Mouse (Mus musculus) midbrain, embryonic 11.5 days (tissue): ENCODE measurements around the gene Dact3. TPM values are rescaled to one million over a fixed set of nuclear protein-coding genes. Genes with fewer than 3 reads are reported as not detected.

ENCODE experiments used
- ATAC-seq: fragments of 200-750 bp; cut with Nextera tagmentation; 2 replicates; pipeline ENCODE4 v1.8.0; 2017; ENCODE audit warnings: moderate TSS enrichment, moderate library complexity; ENCODE audit not compliant: low FRiP score
- DNase-seq: peaks from one replicate; pipeline ENCODE4 v3.0.0; 2015; ENCODE audit warnings: low spot score; ENCODE audit errors: missing footprints
- H3K27ac ChIP-seq: fragments of 300-500 bp; sonication (generic); 2 replicates; pipeline ENCODE4 v1.5.1; 2014; ENCODE audit warnings: low read depth, low read length
- H3K27me3 ChIP-seq: fragments of 300-500 bp; sonication (generic); 2 replicates; pipeline ENCODE4 v1.6.1; 2014; ENCODE audit warnings: mild to moderate bottlenecking, low read length, moderate library complexity, mixed read lengths; ENCODE audit not compliant: control insufficient read depth, insufficient read depth
- H3K36me3 ChIP-seq: fragments of 300-500 bp; sonication (generic); 2 replicates; pipeline ENCODE4 v1.6.1; 2014; ENCODE audit warnings: mild to moderate bottlenecking, low read length, moderate library complexity, mixed read lengths; ENCODE audit not compliant: control insufficient read depth, insufficient read depth
- H3K4me1 ChIP-seq: fragments of 300-500 bp; sonication (generic); 2 replicates; pipeline ENCODE4 v1.6.1; 2014; ENCODE audit warnings: low read length; ENCODE audit not compliant: control insufficient read depth, insufficient read depth
- H3K4me2 ChIP-seq: fragments of 300-500 bp; sonication (generic); 2 replicates; pipeline ENCODE4 v1.6.1; 2014; ENCODE audit warnings: mild to moderate bottlenecking, moderate library complexity
- H3K4me3 ChIP-seq: fragments of 300-500 bp; sonication (generic); 2 replicates; pipeline ENCODE4 v1.5.1; 2014; ENCODE audit warnings: low read depth, low read length
- H3K9ac ChIP-seq: fragments of 300-500 bp; sonication (generic); 2 replicates; pipeline ENCODE4 v1.6.1; 2014; ENCODE audit warnings: low read length
- H3K9me3 ChIP-seq: fragments of 300-500 bp; sonication (generic); 2 replicates; pipeline ENCODE4 v1.6.1; 2016; ENCODE audit warnings: low read length; ENCODE audit not compliant: control insufficient read depth
- WGBS: fragments of 180-500 bp; shearing (Covaris S2); extraction: QIAGEN DNeasy Blood & Tissue Kit; methylation state at CpG from one replicate; pipeline ENCODE4 v1.1.7; 2014; 5-methylcytosine and 5-hydroxymethylcytosine counted together
- polyA plus RNA-seq: library from polyadenylated mRNA; unstranded; fragments of >200 nt; fragmentation: Nextera tagmentation; extraction: Ambion mirVana; gene quantifications from 2 replicates; pipeline ENCODE4 v1.2.1, GENCODE M21; 2014

Gene Dact3
- polyA plus RNA-seq, 1 experiment from 2014 or later = 5.3 TPM

DNA sequence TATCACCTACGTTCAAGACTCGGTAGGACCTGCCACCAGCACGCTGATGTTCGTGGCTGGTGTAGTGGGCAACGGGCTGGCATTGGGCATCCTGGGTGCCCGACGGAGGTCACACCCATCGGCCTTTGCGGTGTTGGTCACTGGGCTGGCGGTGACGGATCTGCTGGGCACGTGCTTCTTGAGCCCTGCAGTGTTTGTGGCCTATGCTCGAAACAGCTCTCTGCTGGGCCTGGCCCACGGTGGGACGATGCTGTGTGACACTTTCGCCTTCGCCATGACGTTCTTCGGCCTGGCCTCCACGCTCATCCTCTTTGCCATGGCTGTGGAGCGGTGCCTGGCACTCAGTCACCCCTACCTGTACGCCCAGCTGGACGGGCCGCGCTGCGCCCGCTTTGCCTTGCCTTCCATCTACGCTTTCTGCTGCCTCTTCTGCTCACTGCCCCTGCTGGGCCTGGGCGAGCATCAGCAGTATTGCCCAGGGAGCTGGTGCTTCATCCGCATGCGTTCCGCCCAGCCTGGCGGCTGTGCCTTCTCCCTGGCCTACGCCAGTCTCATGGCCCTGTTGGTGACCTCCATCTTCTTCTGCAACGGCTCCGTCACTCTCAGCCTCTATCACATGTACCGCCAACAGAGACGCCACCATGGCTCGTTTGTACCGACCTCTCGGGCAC lies 31.9 kb downstream of the Dact3 start:
- Histone ChIP-seq H3K27me3 (no peaks in the 10 kb centered on the region), H3K9ac (no peak overlapping the region), H3K9me3 (no peaks in the 10 kb centered on the region), H3K27ac (no peak overlapping the region), H3K4me2 (no peak overlapping the region), H3K4me3 (no peak overlapping the region), H3K4me1 (no peaks in the 10 kb centered on the region; the same call in 1 of the 2 replicates), H3K36me3 (no peaks in the 10 kb centered on the region)
- ATAC-seq (no peak), DNase-seq (no peak)
- 91% methylated on average over 41 of the region's 41 CpGs for WGBS

DNA sequence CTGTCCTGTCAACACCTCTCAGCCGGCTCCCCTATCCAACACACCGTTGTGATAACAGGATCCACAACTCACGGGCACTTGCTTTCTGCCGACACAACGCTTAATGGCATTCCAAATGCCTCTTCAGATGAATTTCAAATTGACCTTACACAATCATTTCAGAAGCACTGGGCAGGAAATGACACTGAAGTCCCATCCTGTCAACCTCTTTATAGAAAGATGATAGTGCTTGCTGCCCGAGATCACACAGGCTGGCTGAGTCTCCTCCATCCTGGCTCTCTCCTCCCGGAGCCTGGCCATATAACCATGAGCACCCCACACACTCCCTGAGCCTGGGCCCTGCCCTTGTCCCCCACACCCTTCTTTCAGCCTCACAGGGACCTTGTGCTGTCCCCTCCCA lies 32.7 kb downstream of the Dact3 start:
- no peak for DNase-seq
- H3K36me3 ChIP-seq = no peaks in the 10 kb centered on the region
- H3K4me1 ChIP-seq = no peaks in the 10 kb centered on the region; the same call in 1 of the 2 replicates
- H3K9me3 ChIP-seq = no peaks in the 10 kb centered on the region
- no peak overlapping the region for H3K4me3 ChIP-seq
- H3K9ac ChIP-seq = no peak overlapping the region
- no peaks in the 10 kb centered on the region for H3K27me3 ChIP-seq
- ATAC-seq = no peak
- WGBS = 91% methylated on average over 7 of the region's 7 CpGs
- H3K4me2 ChIP-seq = no peak overlapping the region
- no peak overlapping the region for H3K27ac ChIP-seq

DNA sequence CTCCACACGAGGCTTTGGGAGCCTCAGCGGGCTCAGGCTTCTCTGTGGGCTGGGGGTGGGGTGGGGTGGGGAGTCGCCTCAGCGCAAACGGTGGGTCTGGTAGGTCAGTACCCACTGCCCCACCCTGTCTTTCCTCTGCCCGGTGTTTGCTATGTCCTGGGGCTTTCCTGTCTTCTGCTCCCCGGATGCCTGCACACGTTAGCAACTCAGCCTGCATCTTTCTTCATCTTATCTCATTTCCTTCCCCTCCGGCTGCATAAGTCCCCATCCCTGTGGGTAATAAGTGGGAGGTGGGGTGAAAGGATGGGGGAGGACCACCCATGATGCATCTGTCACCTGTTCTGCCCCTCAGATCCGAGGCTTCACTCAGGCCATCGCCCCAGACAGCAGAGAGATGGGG lies 33.2 kb downstream of the Dact3 start:
- H3K9ac ChIP-seq = peak overlapping the region; percentile 26; the same call in 1 of the 2 replicates
- DNase-seq (no peak), ATAC-seq (no peak)
- H3K4me3 ChIP-seq = no peak overlapping the region
- no peaks in the 10 kb centered on the region for H3K27me3 ChIP-seq
- H3K4me2 ChIP-seq = no peak overlapping the region
- H3K36me3 ChIP-seq = no peaks in the 10 kb centered on the region
- WGBS = 59% methylated on average over 11 of the region's 11 CpGs
- no peaks in the 10 kb centered on the region; the same call in 1 of the 2 replicates for H3K4me1 ChIP-seq
- no peak overlapping the region for H3K27ac ChIP-seq
- no peaks in the 10 kb centered on the region for H3K9me3 ChIP-seq

DNA sequence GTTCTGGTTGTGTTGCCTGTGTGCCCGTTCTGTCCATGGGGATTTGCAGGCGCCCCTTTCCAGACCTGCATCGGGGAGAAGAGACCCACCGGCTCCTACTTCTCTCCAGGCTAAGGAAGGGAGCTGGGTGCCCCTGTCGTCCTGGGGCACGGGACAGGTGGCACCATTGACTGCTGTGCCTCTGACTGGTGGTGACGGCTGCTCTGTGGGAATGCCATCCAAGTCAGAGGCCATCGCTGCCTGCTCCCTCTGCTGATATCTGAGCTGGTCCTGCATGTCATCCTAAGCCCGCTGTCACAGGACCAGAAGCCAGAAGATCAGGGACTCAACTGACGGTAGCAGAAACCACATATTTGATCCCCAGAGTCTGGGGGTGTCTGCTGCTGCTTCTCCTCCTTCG lies 33.7 kb downstream of the Dact3 start:
- Histone ChIP-seq H3K27ac (no peak overlapping the region), H3K27me3 (no peaks in the 10 kb centered on the region), H3K4me2 (no peak overlapping the region), H3K36me3 (no peaks in the 10 kb centered on the region), H3K4me1 (no peaks in the 10 kb centered on the region; the same call in 1 of the 2 replicates), H3K9me3 (no peaks in the 10 kb centered on the region), H3K9ac (peak overlapping the region; percentile 26; the same call in 1 of the 2 replicates), H3K4me3 (no peak overlapping the region)
- ATAC-seq (no peak), DNase-seq (no peak)
- WGBS = 72% methylated on average over 11 of the region's 11 CpGs

DNA sequence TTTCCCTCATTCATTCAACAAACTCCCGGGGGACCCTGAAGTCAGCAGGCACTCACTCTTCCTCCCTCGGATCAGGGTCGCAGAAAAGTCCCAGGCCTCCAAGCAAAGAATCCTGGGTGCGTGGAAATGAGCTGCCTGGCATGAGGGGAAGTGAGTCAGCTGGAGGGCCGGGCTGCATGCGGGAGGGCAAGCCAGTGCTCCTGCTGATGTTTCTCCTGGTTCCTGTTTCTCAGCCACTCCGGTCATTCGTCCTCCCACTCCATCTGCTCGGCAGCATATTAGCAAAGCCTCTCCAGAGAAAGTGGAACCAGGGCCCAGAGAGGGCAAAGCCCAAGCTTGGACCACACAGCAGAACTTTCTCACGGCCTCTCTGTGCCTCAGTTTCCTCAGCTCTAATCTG lies 34.8 kb downstream of the Dact3 start:
- no peak overlapping the region for H3K4me2 ChIP-seq
- H3K4me3 ChIP-seq = no peak overlapping the region
- DNase-seq = no peak
- no peaks in the 10 kb centered on the region for H3K36me3 ChIP-seq
- H3K9ac ChIP-seq = no peak overlapping the region
- no peak overlapping the region for H3K27ac ChIP-seq
- no peaks in the 10 kb centered on the region; the same call in 1 of the 2 replicates for H3K4me1 ChIP-seq
- no peaks in the 10 kb centered on the region for H3K27me3 ChIP-seq
- H3K9me3 ChIP-seq = no peaks in the 10 kb centered on the region
- WGBS = 53% methylated on average over 10 of the region's 10 CpGs
- no peak for ATAC-seq

DNA sequence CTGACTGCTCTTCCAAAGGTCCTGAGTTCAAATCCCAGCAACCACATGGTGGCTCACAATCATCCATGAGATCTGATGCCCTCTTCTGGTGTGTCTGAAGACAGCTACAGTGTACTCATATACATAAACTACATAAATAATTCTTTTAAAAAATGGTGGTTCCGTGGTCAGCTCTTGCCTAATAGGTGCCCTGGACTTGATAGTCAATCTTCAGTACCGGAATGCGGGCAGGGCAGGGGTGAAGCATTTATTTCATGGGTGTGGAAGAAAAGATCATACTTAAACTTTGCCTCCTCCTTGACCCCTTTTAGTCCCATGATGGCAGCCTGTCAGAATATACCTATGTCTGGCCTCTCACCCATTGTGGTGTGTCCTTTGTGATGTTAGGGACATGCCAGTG lies 36.8 kb downstream of the Dact3 start:
- ATAC-seq = no peak
- Histone ChIP-seq H3K4me3 (no peak overlapping the region), H3K4me1 (no peaks in the 10 kb centered on the region), H3K27ac (no peak overlapping the region), H3K36me3 (peaks cover 13% of the 10 kb centered on the region), H3K4me2 (no peak overlapping the region), H3K9me3 (no peaks in the 10 kb centered on the region), H3K27me3 (no peaks in the 10 kb centered on the region), H3K9ac (no peak overlapping the region)
- DNase-seq = no peak
- WGBS = 90% methylated on average over 3 of the region's 3 CpGs

DNA sequence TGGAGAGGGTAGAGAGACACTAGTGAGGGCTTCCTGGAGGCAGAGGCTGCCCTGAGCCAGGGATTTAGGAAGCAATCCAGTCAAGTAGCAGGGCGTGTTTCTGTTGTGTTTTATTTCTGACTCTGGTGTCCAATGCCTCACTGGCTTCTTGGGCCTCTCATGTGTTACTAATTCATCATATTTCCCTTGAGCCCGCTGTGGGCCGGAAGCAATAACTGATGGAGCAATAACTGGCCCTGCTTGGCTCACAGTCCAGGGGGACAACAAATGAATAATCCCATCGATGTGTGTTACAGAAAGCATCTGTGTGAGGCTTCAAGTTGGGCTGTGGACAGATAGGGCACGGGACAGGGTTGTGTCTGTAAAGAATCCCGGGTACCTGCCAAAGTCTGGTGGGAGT lies 37.2 kb downstream of the Dact3 start:
- Histone ChIP-seq H3K4me2 (no peak overlapping the region), H3K36me3 (peaks cover 13% of the 10 kb centered on the region), H3K9ac (no peak overlapping the region), H3K4me3 (no peak overlapping the region), H3K27me3 (no peaks in the 10 kb centered on the region), H3K4me1 (no peaks in the 10 kb centered on the region), H3K9me3 (no peaks in the 10 kb centered on the region), H3K27ac (no peak overlapping the region)
- no peak for ATAC-seq
- DNase-seq = no peak
- WGBS = 80% methylated on average over 6 of the region's 6 CpGs

DNA sequence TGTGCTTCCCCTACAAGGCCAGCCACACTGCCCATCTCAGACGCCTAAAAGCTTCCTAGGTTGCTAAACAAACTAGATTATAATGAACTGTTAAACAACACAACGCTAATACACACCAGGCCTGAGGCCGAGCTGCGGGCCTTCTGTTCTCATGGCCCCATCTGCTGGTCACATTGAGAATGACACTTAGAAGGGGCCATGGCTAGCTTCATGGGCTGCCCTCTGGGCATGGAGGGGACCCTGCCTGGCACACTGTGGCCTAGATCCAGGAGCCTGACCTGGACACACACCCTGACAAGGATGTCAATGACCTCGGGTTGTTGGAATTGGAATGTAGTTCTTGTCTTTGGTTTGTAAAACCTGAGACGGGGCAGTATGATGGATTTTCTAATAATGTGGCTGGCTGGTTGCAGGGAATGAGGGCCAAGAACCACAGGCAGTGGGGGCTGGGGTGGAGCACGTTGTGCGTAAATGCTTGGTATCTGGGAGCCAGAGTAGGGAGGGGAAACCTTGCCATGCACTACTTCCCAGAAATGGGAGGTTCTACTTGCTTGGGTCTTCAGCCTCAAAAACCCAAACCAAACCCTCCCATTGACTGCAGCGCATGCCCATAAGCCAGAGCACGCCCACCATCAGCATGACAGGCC lies 38.8 kb downstream of the Dact3 start:
- 40% methylated on average over 10 of the region's 10 CpGs for WGBS
- Histone ChIP-seq H3K9ac (no peak overlapping the region), H3K27me3 (no peaks in the 10 kb centered on the region), H3K4me1 (no peaks in the 10 kb centered on the region), H3K27ac (no peak overlapping the region), H3K9me3 (no peaks in the 10 kb centered on the region), H3K4me3 (no peak overlapping the region), H3K36me3 (peaks cover 22% of the 10 kb centered on the region), H3K4me2 (no peak overlapping the region)
- DNase-seq (peak; percentile 96), ATAC-seq (peak; percentile 73)

DNA sequence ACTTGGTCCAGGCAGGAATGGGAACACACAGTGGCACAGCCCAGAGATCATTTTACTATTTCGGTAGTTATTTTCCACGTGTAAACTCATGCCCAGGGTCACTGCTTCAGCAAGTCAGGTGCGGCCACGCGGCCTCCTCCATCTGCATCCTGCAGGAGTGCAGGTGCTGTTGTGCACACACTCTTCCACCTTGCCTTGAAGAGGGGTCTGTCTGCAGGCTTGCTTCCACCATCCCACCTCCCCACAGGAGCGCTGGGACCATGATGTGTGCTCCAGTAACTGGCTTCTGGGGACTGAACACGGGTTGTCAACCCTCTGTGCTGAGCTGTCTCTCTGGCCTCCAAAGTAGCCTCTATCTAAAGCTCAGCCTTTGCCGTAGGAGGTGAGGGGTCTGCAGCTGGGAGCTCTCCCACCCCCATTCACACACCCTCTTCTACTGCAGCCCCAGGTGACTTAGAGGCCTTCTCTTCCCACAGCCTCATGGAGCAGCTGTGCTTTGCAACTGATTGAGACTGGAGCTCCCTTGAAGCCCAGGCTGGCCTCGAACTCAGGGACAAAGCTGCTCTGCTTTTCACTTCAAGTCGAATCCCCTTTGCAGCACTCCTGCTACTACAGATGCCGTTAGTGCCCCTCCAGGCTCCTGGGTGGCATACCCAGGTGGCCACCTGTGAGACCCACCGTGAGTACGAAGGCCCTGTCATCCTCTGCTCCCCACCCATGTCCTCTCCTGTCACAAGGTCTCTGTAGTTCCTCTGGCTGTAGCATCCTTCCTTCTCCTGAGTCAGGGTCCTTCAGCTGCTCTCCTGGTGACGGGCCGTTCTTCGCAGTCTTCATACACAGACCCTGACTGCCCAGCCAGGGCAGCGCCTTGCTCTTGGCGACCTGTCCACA lies 39.6 kb downstream of the Dact3 start:
- 82% methylated on average over 18 of the region's 18 CpGs for WGBS
- Histone ChIP-seq H3K27ac (no peak overlapping the region), H3K4me2 (no peak overlapping the region), H3K36me3 (peaks cover 23% of the 10 kb centered on the region), H3K4me1 (no peaks in the 10 kb centered on the region), H3K27me3 (no peaks in the 10 kb centered on the region), H3K9ac (no peak overlapping the region), H3K4me3 (no peak overlapping the region), H3K9me3 (no peaks in the 10 kb centered on the region)
- no peak for ATAC-seq
- no peak for DNase-seq
